Mouse (Mus musculus): ENCODE measurements around the gene Pqlc2. TPM values are rescaled to one million over a fixed set of nuclear protein-coding genes. Genes with fewer than 3 reads are reported as not detected.
A peak's percentile ranks its signal among the peaks of the same experiment; 100 is the strongest.

Gene Pqlc2
- polyA plus RNA-seq, 1 experiment from 2014 or later = 13.7 TPM

GRCm38 (mm10) chr4:139338145-139338544 is 27.6 kb upstream of the Pqlc2 start:
- Histone ChIP-seq H3K4me1 (ENCODE audit: control insufficient read depth, insufficient read depth, low read length) (no peaks in the 10 kb centered on the region), H3K4me2 (replicated peaks; ENCODE audit: low read depth, low read length) (no peak overlapping the region), H3K36me3 (ENCODE audit: control insufficient read depth, insufficient read depth, low read length) (no peaks in the 10 kb centered on the region), H3K9me3 (ENCODE audit: control insufficient read depth, low read depth, low read length) (no peaks in the 10 kb centered on the region; the same call in 1 of the 2 replicates), H3K9ac (replicated peaks; ENCODE audit: low read depth, low read length) (no peak overlapping the region), H3K4me3 (ENCODE audit: low read depth, low read length) (no peak overlapping the region), H3K27me3 (ENCODE audit: control insufficient read depth, insufficient read depth, low read length) (no peaks in the 10 kb centered on the region; the same call in 1 of the 2 replicates), H3K27ac (ENCODE audit: low read length) (no peak overlapping the region)
- 50% methylated on average over 33 of the region's 33 CpGs for WGBS
- no peak for ATAC-seq (ENCODE audit: insufficient number of reproducible peaks, insufficient read depth, low FRiP score, low read depth)

DNA sequence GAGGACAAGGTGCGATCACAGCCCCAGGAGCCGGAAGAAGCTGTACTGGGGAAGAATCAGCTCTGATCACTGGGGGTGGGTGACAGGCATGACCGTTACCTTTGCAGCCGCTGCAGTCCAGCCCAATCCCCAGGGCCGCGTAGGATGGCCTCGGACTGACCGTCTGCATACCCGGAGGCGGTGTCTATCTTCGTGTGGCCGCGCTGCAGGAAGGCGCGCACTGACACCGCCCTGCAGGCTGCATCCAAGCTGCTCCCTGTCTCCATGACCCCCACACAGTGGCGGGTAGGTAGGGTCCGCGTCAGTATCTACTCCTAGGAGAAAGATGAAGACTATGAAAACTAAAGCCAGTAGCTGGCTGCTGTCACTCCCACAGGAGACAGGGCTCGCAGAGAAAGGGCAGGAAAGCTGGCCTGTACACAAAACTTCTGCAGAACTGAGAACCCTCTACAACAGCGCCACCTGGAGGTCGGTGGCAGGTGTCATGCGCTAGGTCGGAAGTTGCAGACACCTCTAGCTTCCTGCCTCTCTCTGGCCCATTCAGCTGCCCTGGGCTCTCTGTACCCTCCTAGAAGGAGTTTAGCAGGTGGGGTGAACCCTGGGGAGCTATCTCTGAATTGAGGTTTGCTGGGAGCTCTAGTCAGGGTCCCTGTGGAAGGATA is 26.4 kb upstream of the Pqlc2 start:
- Histone ChIP-seq H3K4me1 (ENCODE audit: control insufficient read depth, insufficient read depth, low read length) (no peaks in the 10 kb centered on the region), H3K9me3 (ENCODE audit: control insufficient read depth, low read depth, low read length) (no peaks in the 10 kb centered on the region; the same call in 1 of the 2 replicates), H3K36me3 (ENCODE audit: control insufficient read depth, insufficient read depth, low read length) (no peaks in the 10 kb centered on the region), H3K27ac (ENCODE audit: low read length) (no peak overlapping the region), H3K9ac (replicated peaks; ENCODE audit: low read depth, low read length) (no peak overlapping the region), H3K27me3 (ENCODE audit: control insufficient read depth, insufficient read depth, low read length) (no peaks in the 10 kb centered on the region; the same call in 1 of the 2 replicates), H3K4me3 (ENCODE audit: low read depth, low read length) (no peak overlapping the region), H3K4me2 (replicated peaks; ENCODE audit: low read depth, low read length) (peak overlapping the region; percentile 40)
- 19% methylated on average over 24 of the region's 24 CpGs for WGBS
- peak; percentile 72; the same call in 1 of the 2 replicates for ATAC-seq (ENCODE audit: insufficient number of reproducible peaks, insufficient read depth, low FRiP score, low read depth)

DNA sequence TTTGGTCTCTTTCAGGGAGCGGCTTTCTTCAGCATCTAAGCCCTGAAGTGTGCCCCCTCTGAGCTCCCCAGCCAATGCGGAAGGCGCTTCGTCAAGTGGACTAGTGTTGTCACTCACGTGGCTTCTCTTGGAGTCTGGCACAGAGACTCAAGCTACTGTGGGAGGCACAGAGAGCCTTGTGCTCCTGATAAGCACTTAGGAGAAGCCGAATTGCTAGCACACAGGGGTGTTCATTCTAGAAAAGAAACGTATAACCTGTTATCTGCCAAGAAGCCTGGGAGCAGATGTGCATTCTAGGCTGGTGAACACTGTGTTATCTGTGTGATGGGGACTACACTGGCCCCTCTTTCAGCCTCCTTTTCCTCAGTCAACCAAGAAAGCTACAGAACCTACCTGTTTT is 25.0 kb upstream of the Pqlc2 start:
- no peak overlapping the region for H3K4me3 ChIP-seq (ENCODE audit: low read depth, low read length)
- H3K4me1 ChIP-seq (ENCODE audit: control insufficient read depth, insufficient read depth, low read length) = no peaks in the 10 kb centered on the region
- H3K4me2 ChIP-seq (replicated peaks; ENCODE audit: low read depth, low read length) = no peak overlapping the region
- no peaks in the 10 kb centered on the region; the same call in 1 of the 2 replicates for H3K27me3 ChIP-seq (ENCODE audit: control insufficient read depth, insufficient read depth, low read length)
- ATAC-seq (ENCODE audit: insufficient number of reproducible peaks, insufficient read depth, low FRiP score, low read depth) = peak; percentile 39; the same call in 1 of the 2 replicates
- no peaks in the 10 kb centered on the region for H3K36me3 ChIP-seq (ENCODE audit: control insufficient read depth, insufficient read depth, low read length)
- H3K9me3 ChIP-seq (ENCODE audit: control insufficient read depth, low read depth, low read length) = no peaks in the 10 kb centered on the region; the same call in 1 of the 2 replicates
- no peak overlapping the region for H3K9ac ChIP-seq (replicated peaks; ENCODE audit: low read depth, low read length)
- WGBS = 51% methylated on average over 7 of the region's 7 CpGs
- no peak overlapping the region for H3K27ac ChIP-seq (ENCODE audit: low read length)

- H3K4me1 ChIP-seq (ENCODE audit: control insufficient read depth, insufficient read depth, low read length) = no peaks in the 10 kb centered on the region
- no peak overlapping the region for H3K9ac ChIP-seq (replicated peaks; ENCODE audit: low read depth, low read length)
- 44% methylated on average over 9 of the region's 9 CpGs for WGBS
- H3K27me3 ChIP-seq (ENCODE audit: control insufficient read depth, insufficient read depth, low read length) = no peaks in the 10 kb centered on the region; the same call in 1 of the 2 replicates
- no peak overlapping the region for H3K4me2 ChIP-seq (replicated peaks; ENCODE audit: low read depth, low read length)
- no peaks in the 10 kb centered on the region; the same call in 1 of the 2 replicates for H3K9me3 ChIP-seq (ENCODE audit: control insufficient read depth, low read depth, low read length)
- no peak overlapping the region for H3K27ac ChIP-seq (ENCODE audit: low read length)
- H3K4me3 ChIP-seq (ENCODE audit: low read depth, low read length) = no peak overlapping the region
- no peaks in the 10 kb centered on the region for H3K36me3 ChIP-seq (ENCODE audit: control insufficient read depth, insufficient read depth, low read length)
- ATAC-seq (ENCODE audit: insufficient number of reproducible peaks, insufficient read depth, low FRiP score, low read depth) = no peak
Observed at GRCm38 (mm10) chr4:139334631-139335295, 24.3 kb upstream of the Pqlc2 start.

DNA sequence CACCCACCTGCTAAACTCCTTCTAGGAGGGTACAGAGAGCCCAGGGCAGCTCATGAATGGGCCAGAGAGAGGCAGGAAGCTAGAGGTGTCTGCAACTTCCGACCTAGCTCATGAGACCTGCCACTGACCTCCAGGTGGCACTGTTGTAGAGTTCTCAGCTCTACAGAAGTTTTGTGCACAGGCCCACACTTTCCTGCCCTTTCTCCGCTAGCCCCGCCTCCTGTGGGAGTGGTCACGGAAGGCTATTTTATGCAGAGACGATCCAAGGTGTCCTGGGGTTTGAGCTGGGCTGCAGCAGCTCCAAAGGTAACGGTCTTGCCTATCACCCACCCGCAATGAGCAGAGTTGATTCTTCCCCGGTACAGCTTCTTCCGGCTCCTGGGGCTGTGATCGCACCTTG is 20.1 kb upstream of the Pqlc2 start:
- ATAC-seq (ENCODE audit: insufficient number of reproducible peaks, insufficient read depth, low FRiP score, low read depth) = peak; percentile 83; the same call in 1 of the 2 replicates

GRCm38 (mm10) chr4:139319740-139320139 is 9.2 kb upstream of the Pqlc2 start:
- no peak for ATAC-seq (ENCODE audit: insufficient number of reproducible peaks, insufficient read depth, low FRiP score, low read depth)
- Histone ChIP-seq H3K4me3 (ENCODE audit: low read depth, low read length) (no peak overlapping the region), H3K27ac (ENCODE audit: low read length) (no peak overlapping the region), H3K36me3 (ENCODE audit: control insufficient read depth, insufficient read depth, low read length) (peaks cover 25% of the 10 kb centered on the region; the same call in 1 of the 2 replicates), H3K9ac (replicated peaks; ENCODE audit: low read depth, low read length) (no peak overlapping the region), H3K27me3 (ENCODE audit: control insufficient read depth, insufficient read depth, low read length) (no peaks in the 10 kb centered on the region), H3K4me2 (replicated peaks; ENCODE audit: low read depth, low read length) (no peak overlapping the region), H3K4me1 (ENCODE audit: control insufficient read depth, insufficient read depth, low read length) (no peaks in the 10 kb centered on the region), H3K9me3 (ENCODE audit: control insufficient read depth, low read depth, low read length) (no peaks in the 10 kb centered on the region)
- WGBS = 94% methylated on average over 4 of the region's 4 CpGs

More for the DNA sequence above, 20.1 kb upstream of the Pqlc2 start:
- Histone ChIP-seq H3K27ac (ENCODE audit: low read length) (no peak overlapping the region), H3K9ac (replicated peaks; ENCODE audit: low read depth, low read length) (no peak overlapping the region), H3K27me3 (ENCODE audit: control insufficient read depth, insufficient read depth, low read length) (no peaks in the 10 kb centered on the region), H3K4me1 (ENCODE audit: control insufficient read depth, insufficient read depth, low read length) (no peaks in the 10 kb centered on the region), H3K4me3 (ENCODE audit: low read depth, low read length) (peak overlapping the region; percentile 11; the same call in 1 of the 2 replicates), H3K4me2 (replicated peaks; ENCODE audit: low read depth, low read length) (peak overlapping the region; percentile 29; the same call in 1 of the 2 replicates), H3K9me3 (ENCODE audit: control insufficient read depth, low read depth, low read length) (no peaks in the 10 kb centered on the region; the same call in 1 of the 2 replicates), H3K36me3 (ENCODE audit: control insufficient read depth, insufficient read depth, low read length) (no peaks in the 10 kb centered on the region)
- 9% methylated on average over 10 of the region's 10 CpGs for WGBS

GRCm38 (mm10) chr4:139318449-139318848 is 7.9 kb upstream of the Pqlc2 start:
- Histone ChIP-seq H3K9me3 (ENCODE audit: control insufficient read depth, low read depth, low read length) (no peaks in the 10 kb centered on the region), H3K36me3 (ENCODE audit: control insufficient read depth, insufficient read depth, low read length) (peaks cover 31% of the 10 kb centered on the region; the same call in 1 of the 2 replicates), H3K27me3 (ENCODE audit: control insufficient read depth, insufficient read depth, low read length) (no peaks in the 10 kb centered on the region), H3K4me2 (replicated peaks; ENCODE audit: low read depth, low read length) (no peak overlapping the region), H3K9ac (replicated peaks; ENCODE audit: low read depth, low read length) (no peak overlapping the region), H3K4me3 (ENCODE audit: low read depth, low read length) (no peak overlapping the region), H3K4me1 (ENCODE audit: control insufficient read depth, insufficient read depth, low read length) (no peaks in the 10 kb centered on the region), H3K27ac (ENCODE audit: low read length) (no peak overlapping the region)
- no peak for ATAC-seq (ENCODE audit: insufficient number of reproducible peaks, insufficient read depth, low FRiP score, low read depth)
- 88% methylated on average over 11 of the region's 11 CpGs for WGBS

DNA sequence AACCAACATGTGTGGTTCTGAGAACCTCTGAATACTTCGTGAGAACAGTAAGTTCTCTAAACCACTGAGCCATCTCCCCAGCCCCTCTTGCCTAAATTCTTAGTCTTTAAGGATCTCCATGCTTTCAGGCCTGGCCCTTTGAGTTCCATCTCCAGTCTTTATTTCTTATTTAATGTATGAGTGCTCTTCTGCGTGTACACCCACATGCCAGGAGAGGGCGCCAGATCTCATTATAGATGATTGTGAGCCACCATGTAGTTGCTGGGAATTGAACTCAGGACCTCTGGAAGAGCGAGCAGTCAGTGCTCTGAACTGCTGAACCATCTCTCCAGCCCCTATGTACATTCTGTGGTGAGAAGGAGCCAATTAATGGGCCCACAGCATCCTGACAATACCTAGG is 2.1 kb upstream of the Pqlc2 start:
- ATAC-seq (ENCODE audit: insufficient number of reproducible peaks, insufficient read depth, low FRiP score, low read depth) = no peak
- H3K36me3 ChIP-seq (ENCODE audit: control insufficient read depth, insufficient read depth, low read length) = peaks cover 27% of the 10 kb centered on the region; the same call in 1 of the 2 replicates
- H3K4me2 ChIP-seq (replicated peaks; ENCODE audit: low read depth, low read length) = no peak overlapping the region
- H3K9me3 ChIP-seq (ENCODE audit: control insufficient read depth, low read depth, low read length) = no peaks in the 10 kb centered on the region
- peaks cover 10% of the 10 kb centered on the region; the same call in 1 of the 2 replicates for H3K4me1 ChIP-seq (ENCODE audit: control insufficient read depth, insufficient read depth, low read length)
- WGBS = 67% methylated on average over 4 of the region's 4 CpGs
- H3K9ac ChIP-seq (replicated peaks; ENCODE audit: low read depth, low read length) = no peak overlapping the region
- no peak overlapping the region for H3K4me3 ChIP-seq (ENCODE audit: low read depth, low read length)
- H3K27ac ChIP-seq (ENCODE audit: low read length) = no peak overlapping the region
- H3K27me3 ChIP-seq (ENCODE audit: control insufficient read depth, insufficient read depth, low read length) = no peaks in the 10 kb centered on the region

All from stomach, embryonic 14.5 days (tissue).